Comparison of ENCODE assay signal across 8 mouse cellular contexts in genomic region chr14:25345995-25346394, GRCm38 (mm10).
A peak's percentile ranks its signal among the peaks of the same experiment; 100 is the strongest.
DNase-seq lines count a peak whose midpoint lies in the region; ATAC-seq and TF ChIP-seq lines count a peak whose summit lies in the region.
"Had no signal": no experiment of that assay in that cellular context is flagged by ENCODE, and none has a peak within 500 bp of the region (broad histone marks: within the 10 kb centered on the region; RNA-seq: fewer than 3 reads in every experiment).

No protein-coding gene starts in this region.

- H3K27me3 ChIP-seq in midbrain, embryonic 11.5 days (ENCODE audit: control insufficient read depth, insufficient read depth, low read length), result no peaks in the 10 kb centered on the region

- TF ChIP-seq CTCF in brain, embryonic 14.5 days (IDR thresholded peaks at IDR 0.05; ENCODE audit: borderline replicate concordance, extremely low read depth, insufficient read depth, insufficient read length), result no peak

- no peaks in the 10 kb centered on the region for H3K9me3 ChIP-seq in midbrain, embryonic 11.5 days (ENCODE audit: control insufficient read depth, low read length)

- H3K4me1 ChIP-seq in midbrain, embryonic 11.5 days (ENCODE audit: control insufficient read depth, insufficient read depth, low read length), result peaks cover 4% of the 10 kb centered on the region

- 62% methylated on average over 2 of the region's 2 CpGs for WGBS in midbrain, embryonic 11.5 days

- no peak overlapping the region for H3K27ac ChIP-seq in midbrain, embryonic 11.5 days (ENCODE audit: low read depth, low read length)

- TF ChIP-seq POLR2A in brain, embryonic 14.5 days (IDR thresholded peaks at IDR 0.05; ENCODE audit: borderline replicate concordance, extremely low read depth, insufficient read depth, insufficient read length, poor library complexity, severe bottlenecking), result no peak

- no peak overlapping the region for H3K4me2 ChIP-seq in midbrain, embryonic 11.5 days

- H3K4me3 ChIP-seq in midbrain, embryonic 11.5 days (ENCODE audit: low read depth, low read length), result no peak overlapping the region

- H3K9ac ChIP-seq in midbrain, embryonic 11.5 days (ENCODE audit: low read length), result no peak overlapping the region

- no peak for ATAC-seq in midbrain, embryonic 11.5 days (ENCODE audit: low FRiP score)

- peak; percentile 86 for DNase-seq in ovary, adult 18-20 months (ENCODE audit: low spot score)
- no peak for DNase-seq in ovary, postnatal 14 days (ENCODE audit: low spot score)
- peak; percentile 66 for DNase-seq in brain, embryonic 14.5 days (ENCODE audit: low read depth)
- peak; percentile 64 for DNase-seq in heart, postnatal 10 days
- DNase-seq in testis, postnatal 14 days (ENCODE audit: low spot score), result peak; percentile 58
- DNase-seq in spleen, postnatal 4 days (ENCODE audit: low spot score in 2 of 2), result no peak
- DNase-seq in midbrain, embryonic 11.5 days (ENCODE audit: low spot score, missing footprints), result no peak
- DNase-seq: liver had no signal

- intact Hi-C loops in heart, postnatal 10 days (cut with DNase I), result no loop called here

- no peaks in the 10 kb centered on the region for H3K36me3 ChIP-seq in midbrain, embryonic 11.5 days (ENCODE audit: control insufficient read depth, insufficient read depth, low read length)

Comparison
In these comparisons a context has a peak if more than half of its experiments do, and no peak if none do; other contexts are left out.
1. DNase-seq: peak in ovary, adult 18-20 months (single experiment), brain, embryonic 14.5 days (single experiment), heart, postnatal 10 days (2 of 2) and testis, postnatal 14 days (single experiment); none in ovary, postnatal 14 days (single experiment), spleen, postnatal 4 days (0 of 2) and midbrain, embryonic 11.5 days (single experiment).